Mouse (Mus musculus) embryonic fibroblast, embryonic 13.5 days (primary cell): ENCODE data around the gene Tecr. TPM values are rescaled to one million over a fixed set of nuclear protein-coding genes. Genes with fewer than 3 reads are reported as not detected.
"Not testable (repeated sequence)": the region's sequence is repeated elsewhere in the genome, so short reads cannot be mapped to it uniquely, and the experiment has no call there.

Experiments used
- H3K27ac ChIP-seq: 2 replicates; pipeline ENCODE4 v1.5.1; 2012; ENCODE audit warnings: low read length, control low read depth, inconsistent platforms; ENCODE audit not compliant: insufficient read depth
- H3K4me1 ChIP-seq: 2 replicates; pipeline ENCODE4 v1.6.1; 2011; ENCODE audit warnings: low read length; ENCODE audit not compliant: control insufficient read depth, insufficient read depth
- H3K4me3 ChIP-seq: 2 replicates; pipeline ENCODE4 v1.5.1; 2011; ENCODE audit warnings: mild to moderate bottlenecking, control low read depth, low read length; ENCODE audit not compliant: insufficient read depth
- CTCF ChIP-seq: IDR thresholded peaks from 2 replicates; pipeline ENCODE4 v1.5.1; 2011; ENCODE audit warnings: mild to moderate bottlenecking, control low read depth, low read length, moderate library complexity, borderline replicate concordance; ENCODE audit not compliant: insufficient read depth
- POLR2A ChIP-seq: IDR thresholded peaks from 2 replicates; pipeline ENCODE4 v1.6.1; 2011; ENCODE audit warnings: low read depth, mild to moderate bottlenecking, control low read depth, low read length, moderate library complexity
- polyA plus RNA-seq: library from polyadenylated mRNA; stranded (reverse); fragments of >200 nt; gene quantifications from 2 replicates; pipeline ENCODE4 v1.2.4, GENCODE M21; 2011; ENCODE audit warnings: low read depth; ENCODE audit not compliant: missing spikeins, insufficient read length

Tecr gene
- polyA plus RNA-seq, 1 experiment, result 210 TPM

DNA sequence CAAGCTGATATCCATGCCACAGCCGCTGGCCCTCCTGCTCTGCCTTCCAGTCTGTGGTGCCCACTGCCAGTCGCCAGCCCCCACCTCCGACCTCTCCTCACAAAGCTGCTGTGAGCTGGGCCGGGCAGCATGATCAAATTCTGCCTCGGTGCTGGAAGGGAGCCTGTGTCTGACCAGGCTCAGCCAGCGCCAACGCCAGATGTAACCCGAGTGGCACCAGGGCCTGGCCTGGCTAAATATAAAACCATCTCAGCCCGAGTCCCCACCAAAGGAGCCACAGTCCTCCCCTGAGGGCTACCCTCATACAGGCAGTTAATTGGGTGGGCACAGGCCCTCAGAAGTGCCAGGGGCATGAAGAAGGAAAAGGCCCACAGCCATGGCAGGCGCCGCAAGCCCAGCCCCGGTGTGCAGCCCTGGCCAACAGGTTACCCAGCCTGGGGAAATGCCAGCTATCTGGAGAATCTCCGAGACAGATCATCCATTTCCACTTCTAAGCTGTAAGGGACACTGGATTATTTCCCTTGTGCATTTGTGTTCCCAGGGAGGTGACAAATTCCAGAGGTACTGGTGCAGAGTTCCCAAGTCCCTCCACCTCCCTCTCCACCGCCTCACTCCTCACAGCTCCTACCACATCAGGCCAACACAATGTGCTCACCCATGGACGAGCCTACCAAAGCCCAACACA is 33.0 kb downstream of the Tecr start:
- Histone ChIP-seq H3K4me3 (no peak overlapping the region), H3K27ac (no peak overlapping the region), H3K4me1 (peaks cover 2% of the 10 kb centered on the region; the same call in 1 of the 2 replicates)
- TF ChIP-seq POLR2A, result no peak

DNA sequence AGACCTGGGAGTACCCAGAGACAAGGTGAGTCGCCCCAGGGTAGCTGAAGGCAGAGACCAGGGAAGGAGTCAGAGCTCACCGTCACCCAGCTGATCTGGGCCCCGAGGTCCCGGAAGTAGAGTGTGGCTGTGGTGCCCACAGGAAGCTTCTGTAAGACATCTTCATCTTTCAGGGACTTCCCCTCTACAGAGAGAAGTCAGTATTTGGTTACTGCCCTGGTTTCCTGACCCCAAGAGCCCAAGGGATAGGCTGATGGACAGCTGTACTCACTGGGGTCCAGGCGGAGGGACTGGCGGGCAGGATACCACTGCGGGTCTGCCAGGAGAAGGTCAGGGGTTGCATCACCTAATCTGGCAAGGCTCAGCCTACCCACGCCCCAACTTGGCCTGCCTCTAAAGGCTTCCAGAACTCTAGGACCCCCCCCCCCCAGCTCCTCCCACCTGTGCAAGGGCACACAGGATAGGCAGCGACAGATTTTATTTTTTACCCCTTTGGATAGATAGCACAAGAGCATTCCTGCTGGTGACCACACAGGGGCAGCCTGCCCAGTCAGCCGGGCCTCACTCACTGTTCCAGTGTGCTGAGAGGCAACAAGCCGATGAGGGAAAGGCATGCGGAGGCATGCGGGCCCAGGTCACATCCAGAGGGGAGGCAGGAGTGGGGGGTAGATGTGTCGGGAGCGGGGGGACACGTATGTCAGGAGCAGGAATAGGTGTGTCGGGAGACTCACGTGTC is 34.5 kb downstream of the Tecr start:
- Histone ChIP-seq H3K4me1 (peaks cover 2% of the 10 kb centered on the region; the same call in 1 of the 2 replicates), H3K4me3 (no peak overlapping the region), H3K27ac (no peak overlapping the region)
- TF ChIP-seq POLR2A (no peak), CTCF (no peak)

DNA sequence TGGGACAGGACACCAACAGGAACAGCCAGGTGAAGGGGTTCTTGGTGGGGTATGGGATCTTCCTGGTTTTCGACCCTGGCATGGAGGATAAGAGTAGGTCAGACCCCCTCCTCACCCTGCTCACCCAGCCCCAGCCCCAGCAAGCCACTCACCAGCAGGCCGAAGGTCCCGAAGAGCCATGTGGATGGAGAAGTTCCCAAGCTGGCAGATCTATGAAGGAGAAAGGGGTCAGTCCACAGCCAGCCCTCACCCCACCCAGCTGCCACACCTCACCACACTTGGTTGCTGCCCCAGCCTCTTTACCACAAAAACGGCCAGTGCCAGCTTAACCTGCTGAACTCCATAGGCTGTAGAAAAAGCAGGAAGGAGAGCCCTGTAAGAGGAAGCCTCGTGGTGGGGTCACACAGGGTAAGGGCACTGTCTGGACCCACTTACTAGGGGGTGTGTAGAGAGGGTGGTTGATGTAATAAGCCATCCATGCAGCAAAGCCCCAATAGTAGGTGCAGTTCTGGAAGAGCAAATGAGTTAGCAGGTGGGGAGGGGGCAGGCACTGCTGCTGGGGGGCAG is 35.4 kb downstream of the Tecr start:
- TF ChIP-seq POLR2A (no peak), CTCF (no peak)
- peaks cover 2% of the 10 kb centered on the region; the same call in 1 of the 2 replicates for H3K4me1 ChIP-seq
- no peak overlapping the region for H3K4me3 ChIP-seq
- no peak overlapping the region for H3K27ac ChIP-seq

DNA sequence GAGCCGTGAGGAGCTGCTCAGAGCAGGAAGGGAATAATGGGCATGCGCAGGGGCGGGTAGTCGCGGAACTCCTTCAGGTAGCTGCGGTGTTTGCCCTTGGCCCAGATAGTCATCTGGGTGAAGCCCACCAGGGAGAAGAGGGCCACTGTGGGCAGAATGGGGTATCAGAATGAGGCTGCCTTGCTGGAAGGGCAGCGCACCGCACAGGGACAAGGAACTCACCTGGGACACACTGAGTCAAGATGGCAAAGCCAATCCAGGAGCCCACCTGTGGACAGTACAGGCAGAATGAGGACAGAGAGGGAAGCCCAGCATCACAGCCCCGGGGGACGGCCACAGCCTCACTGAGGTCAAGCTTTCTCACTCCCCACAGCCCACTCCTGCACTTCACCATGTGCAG is 36.0 kb downstream of the Tecr start:
- TF ChIP-seq POLR2A (no peak), CTCF (no peak)
- Histone ChIP-seq H3K4me1 (peaks cover 2% of the 10 kb centered on the region; the same call in 1 of the 2 replicates), H3K27ac (no peak overlapping the region)

DNA sequence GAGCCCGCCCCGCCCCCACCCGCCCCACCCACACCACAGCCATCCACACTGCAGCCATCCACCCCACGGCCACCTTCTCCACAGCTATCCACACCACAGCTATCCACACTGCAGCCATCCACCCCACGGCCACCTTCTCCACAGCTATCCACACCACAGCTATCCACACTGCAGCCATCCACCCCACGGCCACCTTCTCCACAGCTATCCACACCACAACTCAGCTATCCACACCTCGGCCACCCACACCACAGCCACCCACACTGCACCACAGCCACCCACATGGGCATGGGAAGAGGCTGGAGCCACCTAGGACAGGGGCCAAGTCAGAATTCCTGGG is 36.8 kb downstream of the Tecr start:
- not testable (repeated sequence) for H3K27ac ChIP-seq, H3K4me1 ChIP-seq, H3K4me3 ChIP-seq

More for the DNA sequence above, 36.0 kb downstream of the Tecr start:
- H3K4me3 ChIP-seq, result no peak overlapping the region

DNA sequence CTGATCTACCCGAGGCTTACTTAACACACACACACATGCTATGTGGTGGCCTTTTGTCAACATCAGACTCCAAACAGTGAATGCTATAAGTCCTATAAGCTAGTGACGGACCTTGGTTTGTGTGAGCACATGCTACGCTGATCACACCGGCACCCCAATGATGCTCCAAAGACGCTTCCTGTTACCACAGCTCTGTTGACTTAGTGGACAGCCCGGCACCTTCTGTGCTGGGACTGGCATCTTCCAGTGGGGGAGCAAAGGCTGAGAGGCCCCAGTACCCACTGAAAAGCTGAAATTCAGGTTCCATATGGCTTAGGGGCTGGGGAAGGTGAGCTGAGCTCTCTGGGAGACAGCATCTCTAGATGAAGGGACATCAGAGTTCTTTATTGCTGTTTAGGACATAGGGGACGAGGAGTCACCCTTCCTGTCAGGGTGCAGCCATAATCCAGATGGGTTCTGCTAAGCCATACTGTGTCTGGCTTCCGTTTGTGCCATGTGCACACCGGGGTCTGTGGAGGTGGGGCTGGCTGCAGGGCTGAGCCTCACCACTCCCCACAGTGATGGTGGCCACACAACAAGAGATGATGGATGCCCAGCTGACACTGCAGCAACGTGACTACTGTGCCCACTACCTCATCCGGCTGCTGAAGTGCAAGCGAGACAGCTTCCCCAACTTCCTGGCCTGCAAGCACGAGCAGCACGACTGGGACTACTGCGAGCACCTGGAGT is 37.3 kb downstream of the Tecr start:
- H3K4me1 ChIP-seq, result no peaks in the 10 kb centered on the region; the same call in 1 of the 2 replicates
- no peak overlapping the region for H3K27ac ChIP-seq
- TF ChIP-seq CTCF, result no peak
- no peak for TF ChIP-seq POLR2A
- H3K4me3 ChIP-seq, result no peak overlapping the region

DNA sequence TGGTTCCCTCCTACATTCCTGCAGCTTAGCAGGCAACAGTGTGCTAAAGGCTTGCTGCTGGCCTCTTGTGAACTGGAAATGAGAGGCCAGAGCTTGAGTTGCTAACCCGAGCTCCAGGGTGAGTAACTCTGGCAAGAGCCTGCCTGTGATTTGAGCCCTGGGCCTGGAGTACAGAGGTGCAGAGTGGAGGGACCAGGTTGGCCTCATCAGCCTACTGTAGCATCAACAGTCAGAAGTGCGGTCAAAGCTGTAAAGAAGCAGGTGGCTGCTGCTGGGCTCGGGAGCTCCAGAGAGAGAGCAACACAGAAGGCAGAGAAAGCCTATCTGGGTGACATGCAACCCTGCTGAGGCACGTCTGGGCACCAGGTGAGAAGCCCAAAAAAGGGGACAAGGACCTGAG is 38.6 kb downstream of the Tecr start:
- TF ChIP-seq CTCF (no peak), POLR2A (no peak)

GRCm38 (mm10) chr8:83568755-83569154 is 39.0 kb downstream of the Tecr start:
- Histone ChIP-seq H3K4me1 (no peaks in the 10 kb centered on the region; the same call in 1 of the 2 replicates), H3K27ac (no peak overlapping the region), H3K4me3 (no peak overlapping the region)
- no peak for TF ChIP-seq POLR2A
- TF ChIP-seq CTCF, result no peak

More for the DNA sequence above, 38.6 kb downstream of the Tecr start:
- Histone ChIP-seq H3K27ac (no peak overlapping the region), H3K4me3 (no peak overlapping the region), H3K4me1 (no peaks in the 10 kb centered on the region; the same call in 1 of the 2 replicates)

- Histone ChIP-seq H3K27ac (no peak overlapping the region), H3K4me1 (no peaks in the 10 kb centered on the region; the same call in 1 of the 2 replicates), H3K4me3 (no peak overlapping the region)
- no peak for TF ChIP-seq POLR2A
- TF ChIP-seq CTCF, result no peak
Observed at GRCm38 (mm10) chr8:83568128-83568527, 39.6 kb downstream of the Tecr start.
